Mouse (Mus musculus): Measurements from ENCODE around the gene Pus1.
"Not testable (repeated sequence)": the region's sequence is repeated elsewhere in the genome, so short reads cannot be mapped to it uniquely, and the experiment has no call there.

The Pus1 gene

DNA sequence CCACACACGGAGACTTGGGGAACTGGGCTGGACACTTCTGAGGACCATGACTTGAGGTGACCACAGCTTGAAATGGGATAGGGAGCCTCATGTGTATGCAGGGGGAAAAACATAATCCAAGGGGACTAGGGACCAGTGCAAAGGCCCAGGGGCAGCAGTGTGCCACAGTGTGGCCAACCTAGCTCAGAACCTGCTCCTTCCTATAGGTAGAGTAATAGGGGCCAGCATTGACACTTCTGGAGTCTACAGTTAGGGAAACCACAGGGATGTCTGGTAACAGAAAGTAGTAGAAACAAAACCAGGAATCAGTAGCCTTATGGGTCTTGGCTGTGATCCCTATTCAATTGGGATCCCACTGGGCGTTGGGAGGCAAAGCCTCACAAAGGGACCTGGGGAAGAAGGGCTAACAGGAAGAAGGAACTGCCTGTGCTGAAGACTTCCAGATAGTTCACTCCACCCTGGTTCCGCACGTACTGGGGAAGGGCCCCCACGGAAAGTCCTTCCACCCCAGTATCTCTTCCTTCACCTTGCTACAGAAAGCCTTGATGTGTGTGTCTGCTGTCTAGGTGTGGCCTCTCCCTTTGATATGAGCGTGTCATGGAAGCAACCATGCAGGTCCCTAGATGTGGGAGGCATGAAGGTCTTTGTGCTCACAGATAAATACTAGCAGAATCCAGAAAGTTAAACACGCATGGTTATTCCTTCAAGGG lies 1.2 kb upstream of the Pus1 start:
- no peak for DNase-seq (ENCODE audit: low read depth)

DNA sequence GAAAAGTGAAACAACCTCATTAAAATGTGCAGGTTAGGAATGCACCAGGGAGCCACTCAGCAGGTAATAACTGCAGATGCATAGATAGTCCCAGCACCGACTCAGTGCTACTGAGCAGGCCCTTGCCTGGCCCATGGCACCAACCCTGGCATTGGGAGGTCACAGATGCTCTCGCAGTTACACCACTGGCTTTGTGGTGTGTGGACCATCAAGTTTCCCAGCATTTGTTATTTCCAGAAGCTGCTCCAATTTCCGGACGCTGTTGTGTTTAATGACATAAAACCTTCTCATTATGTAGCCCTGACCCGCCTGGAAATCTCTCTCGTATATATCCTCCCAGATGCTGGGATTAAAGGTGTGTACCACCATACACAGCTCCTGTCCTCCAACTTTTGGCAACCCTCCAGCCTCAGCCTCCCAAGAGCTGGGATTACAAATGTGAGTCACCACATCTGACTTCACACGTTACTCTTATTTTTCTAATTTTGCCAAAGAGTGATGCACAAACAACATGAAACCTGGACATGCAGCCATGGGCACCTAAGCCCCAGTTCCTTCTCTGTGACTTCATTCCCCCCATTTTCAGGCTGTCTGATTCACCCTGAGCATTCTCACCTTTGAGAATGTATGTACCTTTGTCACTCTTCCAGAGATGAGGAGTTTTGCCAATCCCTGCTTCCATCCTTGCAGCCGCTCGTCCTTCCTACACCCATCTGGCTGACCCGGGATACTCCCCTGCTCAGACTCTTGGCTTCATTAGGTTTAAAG lies 486 bp upstream of the Pus1 start:
- DNase-seq (ENCODE audit: low read depth): no peak

DNA sequence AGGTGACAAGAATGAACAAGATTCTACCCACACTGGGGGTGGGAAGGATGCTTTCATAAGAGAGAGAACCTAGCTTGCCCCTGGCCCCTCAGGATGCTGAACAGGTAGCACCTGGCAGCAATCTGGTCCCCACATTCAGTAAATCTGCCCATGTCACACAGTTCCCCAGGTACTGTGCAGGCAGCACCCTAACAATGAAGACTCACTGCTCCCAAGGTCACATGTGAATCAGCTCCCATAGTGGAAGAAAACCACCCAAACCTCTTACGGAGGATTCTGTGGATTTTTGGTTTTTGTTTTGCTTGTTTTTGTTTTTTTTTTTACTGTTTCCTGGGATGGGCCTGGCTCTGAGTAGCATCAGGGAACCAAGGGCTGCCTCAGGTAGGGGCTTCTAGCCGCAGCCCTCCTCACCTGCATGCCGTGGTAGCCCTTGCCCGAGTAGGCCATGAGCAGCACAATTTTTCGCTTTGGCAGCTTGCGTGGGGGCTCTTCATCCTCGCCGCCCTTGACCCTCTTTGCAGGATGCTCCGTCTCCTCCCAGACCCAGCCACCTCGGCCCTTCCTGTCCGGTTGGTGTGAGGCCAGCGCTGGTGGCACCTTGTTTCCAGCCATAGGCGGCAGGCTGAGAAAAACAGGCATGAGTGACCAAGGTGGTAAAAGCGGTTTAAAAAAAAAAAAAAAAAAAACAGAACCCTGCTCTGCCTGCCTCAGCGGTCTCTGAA lies 1.0 kb downstream of the Pus1 start:
- no peak for DNase-seq (ENCODE audit: low read depth)

DNA sequence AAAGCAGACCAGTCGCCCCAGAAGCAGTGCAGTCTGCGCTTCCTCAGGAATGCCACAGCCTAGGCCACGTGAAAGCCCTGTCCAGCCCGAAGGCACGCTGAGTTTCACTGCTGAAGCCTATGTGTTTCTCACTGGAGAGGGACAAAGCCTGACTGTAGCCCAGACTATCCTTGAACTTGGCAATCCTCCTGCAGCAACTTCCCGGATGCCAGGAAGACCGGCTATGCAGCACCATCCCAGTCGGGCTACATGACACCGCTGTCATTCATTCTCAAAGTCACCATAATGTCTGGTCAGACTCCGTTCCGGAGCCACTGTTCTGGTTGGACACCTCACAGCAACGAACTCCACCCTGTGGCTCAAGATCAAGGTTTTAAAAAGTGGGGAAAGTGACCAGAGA lies 2.2 kb downstream of the Pus1 start:
- no peak for DNase-seq (ENCODE audit: low read depth)

DNA sequence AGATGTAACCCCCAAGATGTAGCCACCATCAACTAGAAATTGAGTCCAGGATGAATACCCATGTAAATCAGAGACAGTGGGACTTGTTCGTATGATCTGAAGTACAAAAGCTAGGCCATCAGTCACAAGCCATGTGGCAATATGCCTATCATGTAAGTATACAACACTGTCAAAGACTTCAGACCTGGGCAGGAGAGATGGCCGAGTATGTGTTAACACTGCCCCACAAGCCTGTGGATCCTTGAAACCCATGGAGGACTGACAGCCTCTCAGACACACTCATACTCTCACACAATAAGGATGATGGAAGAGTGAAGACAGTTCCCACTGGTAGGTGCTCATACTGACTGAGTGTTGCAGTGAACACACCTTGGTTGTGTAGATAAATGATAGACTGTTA lies 4.3 kb downstream of the Pus1 start:
- DNase-seq (ENCODE audit: low read depth): no peak

DNA sequence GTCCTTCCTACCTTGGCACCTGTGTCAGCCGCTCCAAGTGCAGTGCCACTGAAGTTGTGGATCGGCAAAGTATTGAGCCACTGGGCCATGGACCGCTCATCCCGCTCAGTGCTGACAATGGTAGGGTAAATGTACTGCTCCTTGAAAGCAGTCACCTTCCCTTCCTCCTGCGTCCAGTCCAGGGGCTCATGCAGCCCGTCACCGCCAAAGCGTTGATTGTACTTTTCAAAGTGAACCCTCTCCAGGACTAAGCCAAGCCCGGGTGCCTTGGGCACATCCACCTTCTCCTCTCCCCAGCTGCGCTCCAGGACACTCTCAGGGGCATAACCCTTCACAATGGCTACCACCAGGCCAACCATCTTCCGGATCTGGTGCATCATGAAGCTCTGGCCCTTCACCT lies 5.9 kb downstream of the Pus1 start:
- no peak for DNase-seq (ENCODE audit: low read depth)

DNA sequence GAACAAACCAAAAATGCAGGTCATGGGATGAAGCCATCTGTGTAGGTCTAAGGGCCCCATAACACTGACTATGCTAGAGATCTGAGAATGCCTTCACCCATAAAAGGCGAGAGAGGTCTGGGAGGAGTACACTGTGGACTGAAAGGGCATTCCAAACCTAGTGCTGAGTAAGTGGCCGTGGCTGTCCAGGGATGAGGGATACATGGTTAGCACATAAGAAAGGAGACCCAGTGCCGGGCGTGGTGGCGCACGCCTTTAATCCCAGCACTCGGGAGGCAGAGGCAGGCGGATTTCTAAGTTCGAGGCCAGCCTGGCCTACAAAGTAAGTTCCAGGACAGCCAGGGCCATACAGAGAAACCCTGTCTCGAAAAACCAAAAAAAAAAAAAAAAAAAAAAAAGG lies 7.5 kb downstream of the Pus1 start:
- DNase-seq (ENCODE audit: low read depth): not testable (repeated sequence)

DNA sequence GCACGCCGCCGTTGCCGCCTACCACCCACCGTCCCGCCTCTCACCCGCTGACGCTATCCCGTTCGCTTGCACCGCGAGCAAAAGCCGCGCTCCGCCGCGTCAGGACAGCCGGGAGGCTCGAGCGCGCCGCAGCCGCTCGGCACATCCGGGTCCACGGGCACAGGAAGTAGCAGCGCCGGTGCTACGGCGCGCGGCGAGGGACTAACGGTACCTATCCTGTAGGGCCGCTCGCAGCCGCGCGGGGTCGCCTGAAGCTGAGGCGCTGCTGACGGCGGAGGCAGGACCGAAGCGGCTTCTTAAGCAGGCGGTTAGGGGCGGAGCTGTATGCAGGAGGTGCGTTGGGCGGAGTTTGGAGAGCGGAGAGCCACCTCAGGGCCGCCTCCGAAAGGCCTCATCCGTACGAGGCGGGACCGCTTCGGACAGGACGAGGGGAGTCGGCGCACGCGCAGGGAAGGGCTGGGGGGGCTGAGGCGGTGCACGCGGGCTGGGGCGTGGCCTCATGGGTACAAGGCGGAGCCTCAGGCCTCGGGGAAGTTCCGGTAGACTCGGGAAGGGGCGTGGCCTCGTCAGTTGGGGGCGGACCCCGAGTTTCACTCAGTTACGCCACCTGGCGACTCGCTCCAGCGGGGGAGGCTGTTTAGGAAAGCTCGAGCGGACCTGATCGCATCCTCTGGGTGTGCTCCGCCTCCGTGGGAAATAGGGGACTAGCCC lies 9.9 kb downstream of the Pus1 start, which contains the start of gene Ep400:
Gene Ep400 (minus strand): TSS at position 270 of the 711 bp plus-strand sequence.
- peak; percentile 100 for DNase-seq (ENCODE audit: low read depth)

DNA sequence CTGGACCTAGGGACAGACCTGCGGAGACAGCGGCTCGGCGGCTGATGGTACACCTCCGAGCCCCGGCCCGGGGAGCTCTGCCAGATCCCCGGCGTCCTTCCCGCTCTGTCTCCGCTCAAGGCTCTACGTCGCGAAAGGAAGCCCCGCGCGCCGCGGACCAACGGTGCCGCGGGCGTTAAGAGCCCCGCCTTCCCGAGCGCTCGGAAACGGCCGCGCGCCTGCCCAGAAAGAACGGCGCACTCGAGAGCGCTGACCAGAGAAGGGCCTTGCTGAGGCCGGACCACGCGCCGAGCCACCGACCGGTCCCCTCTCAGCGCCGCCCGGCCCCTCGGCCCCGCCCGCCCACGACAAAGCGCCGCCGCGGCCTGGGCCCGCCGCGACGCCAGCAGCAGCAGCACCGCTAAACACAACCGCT lies 10.4 kb downstream of the Pus1 start:
- peak; percentile 80 for DNase-seq (ENCODE audit: low read depth)

DNA sequence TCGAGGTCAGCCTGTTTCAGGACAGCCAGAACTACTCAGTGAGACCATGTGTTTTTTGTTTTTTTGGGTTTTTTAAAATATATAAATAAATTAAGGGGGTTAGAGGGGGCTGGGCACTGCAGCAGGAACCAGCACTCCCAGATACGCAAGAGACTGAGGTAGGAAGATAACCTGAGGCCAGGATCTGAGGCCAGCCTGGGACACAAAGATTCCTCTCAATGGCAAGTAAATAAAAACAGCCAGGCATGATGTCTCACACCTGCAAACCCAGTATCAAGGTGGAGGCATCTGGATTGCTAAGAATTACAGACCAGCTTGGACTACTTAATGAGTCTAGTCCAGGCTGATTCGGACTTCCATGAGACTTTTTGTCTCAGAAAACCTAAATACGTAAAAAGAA lies 11.2 kb downstream of the Pus1 start:
- no peak for DNase-seq (ENCODE audit: low read depth)

DNA sequence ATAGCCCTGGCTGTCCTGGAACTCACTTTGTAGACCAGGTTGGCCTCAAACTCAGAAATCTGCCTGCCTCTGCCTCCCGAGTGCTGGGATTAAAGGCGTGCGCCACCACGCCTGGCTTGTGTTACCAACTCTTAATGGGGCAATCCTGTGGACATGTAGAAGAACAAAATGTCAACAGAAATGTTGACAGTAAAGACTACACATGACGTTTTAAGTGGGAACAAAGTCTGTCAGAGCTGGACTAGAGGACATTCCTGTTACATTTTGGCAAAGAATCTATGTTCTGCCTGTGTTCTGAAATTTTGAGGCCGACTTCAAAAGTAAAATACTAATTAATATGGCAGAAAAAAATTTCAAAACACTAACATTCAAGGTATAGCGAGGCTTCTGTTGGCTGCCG lies 16.6 kb downstream of the Pus1 start:
- DNase-seq (ENCODE audit: low read depth): no peak

DNA sequence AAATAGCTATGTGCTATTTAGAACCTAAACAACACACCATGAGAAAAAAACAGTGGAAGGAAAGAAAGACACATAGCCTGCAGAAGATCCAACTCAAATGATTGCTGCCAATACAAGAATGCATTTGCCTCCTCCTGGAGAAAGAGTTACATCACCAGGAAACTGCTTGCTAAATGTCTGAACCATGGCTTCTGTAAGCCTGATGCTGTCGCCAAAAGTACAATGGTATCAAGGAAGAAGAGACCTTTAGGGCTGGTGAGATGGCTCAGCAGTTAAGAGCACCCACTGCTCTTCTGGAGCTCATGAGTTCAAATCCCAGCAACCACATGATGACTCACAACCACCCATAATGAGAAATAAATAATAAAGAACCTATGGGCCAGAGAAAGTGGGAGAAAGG lies 35.4 kb downstream of the Pus1 start:
- no peak for DNase-seq (ENCODE audit: low read depth)

DNA sequence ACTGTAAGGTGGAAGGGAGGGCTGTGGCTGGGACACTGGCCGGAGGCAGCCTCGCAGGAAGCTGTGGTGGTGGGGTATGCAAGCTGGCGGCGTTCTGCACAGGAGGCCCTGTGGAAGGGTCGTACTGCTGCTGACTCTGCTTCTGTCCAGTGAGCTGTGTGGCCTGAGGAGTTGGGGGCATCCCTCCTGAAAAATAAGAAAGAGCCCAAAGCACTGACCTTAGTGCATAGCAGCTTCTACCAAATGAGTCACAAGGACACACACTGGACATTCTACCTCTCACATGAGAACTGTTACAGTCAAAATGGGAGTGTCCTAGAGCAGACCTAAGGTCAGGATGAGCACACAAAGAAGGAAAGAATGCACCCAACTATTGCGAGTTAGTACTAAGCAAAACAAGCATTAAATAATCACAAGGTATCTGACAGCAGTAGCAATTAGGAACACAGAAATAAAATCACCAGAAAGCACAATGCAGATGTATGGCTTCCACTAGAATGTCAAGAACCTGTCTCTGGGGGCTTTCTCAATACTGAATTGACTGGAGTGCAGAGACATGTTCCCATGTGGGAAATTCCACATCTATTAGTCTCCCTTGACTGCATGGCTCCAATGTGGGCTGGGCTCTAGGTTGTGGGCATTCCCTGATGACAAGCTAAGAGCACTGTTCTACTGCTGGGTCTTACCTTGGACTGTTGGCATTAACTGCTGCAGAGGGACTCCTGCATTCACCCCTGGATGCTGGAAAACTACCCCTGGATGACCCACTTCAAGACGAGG lies 40.8 kb downstream of the Pus1 start:
- DNase-seq (ENCODE audit: low read depth): no peak

DNA sequence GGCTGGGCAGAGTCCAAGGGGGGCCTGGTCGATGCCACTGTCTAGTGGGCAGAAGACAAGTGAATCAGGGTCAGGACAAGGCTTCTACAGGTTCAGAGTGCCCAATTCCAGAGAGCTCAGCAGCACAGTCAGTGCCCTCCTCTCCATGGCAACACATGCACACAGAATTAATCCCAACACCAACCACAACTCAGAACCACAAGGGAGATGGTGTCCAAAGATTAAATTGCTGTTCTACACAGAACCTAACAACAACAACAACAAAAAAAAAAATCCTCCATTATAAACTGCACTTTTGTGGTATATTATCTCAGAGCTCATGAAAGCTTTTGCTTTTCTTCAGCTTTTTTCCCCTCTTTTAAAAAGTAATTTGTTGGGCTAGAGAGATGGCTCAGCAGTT lies 44.9 kb downstream of the Pus1 start:
- peak; percentile 50 for DNase-seq (ENCODE audit: low read depth)

DNA sequence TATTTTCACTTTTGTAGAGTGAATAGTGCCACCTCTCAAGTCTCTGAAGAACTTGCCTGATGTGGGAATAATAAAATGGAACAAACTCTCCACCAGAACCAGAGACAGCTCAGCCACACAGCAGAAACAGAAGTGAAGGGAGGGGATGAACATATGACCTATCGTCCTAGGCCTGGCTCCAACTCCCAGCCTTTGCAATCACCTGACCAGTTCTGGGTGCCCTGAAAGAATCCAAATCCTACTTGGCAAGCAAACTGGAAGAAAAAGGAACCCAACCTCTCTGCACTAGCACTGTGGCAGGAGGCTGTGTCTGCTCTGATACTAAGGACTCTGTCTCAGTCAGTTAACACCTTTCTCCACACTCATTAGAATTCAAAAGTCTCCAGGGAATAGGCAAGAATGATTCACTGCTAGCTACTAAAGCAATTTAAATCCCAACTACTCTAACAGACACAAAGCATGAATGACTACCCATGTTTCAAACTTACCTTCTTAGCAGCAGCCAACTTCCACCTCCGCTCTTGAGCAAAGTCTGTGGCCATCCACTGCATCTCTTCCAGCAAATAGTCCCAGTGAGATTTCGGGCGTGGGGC lies 47.1 kb downstream of the Pus1 start:
- DNase-seq (ENCODE audit: low read depth): no peak

DNA sequence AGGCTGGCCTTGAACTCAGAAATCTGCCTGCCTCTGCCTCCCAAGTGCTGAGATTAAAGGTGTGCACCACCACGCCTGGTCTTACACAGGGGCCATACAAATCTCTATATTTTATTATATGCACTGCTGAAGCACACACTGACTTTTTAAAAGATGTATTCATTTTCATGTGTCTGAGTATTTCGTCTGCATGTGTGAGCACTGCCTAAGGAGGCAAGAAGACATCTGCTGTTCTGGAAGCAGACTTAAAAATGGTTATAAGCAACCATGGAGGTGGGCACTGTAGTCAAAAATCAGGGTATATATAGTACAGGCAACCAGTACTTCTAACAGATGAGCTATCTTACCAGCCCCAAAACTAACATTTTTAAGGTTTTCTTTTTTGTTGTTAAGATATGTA lies 49.2 kb downstream of the Pus1 start:
- no peak for DNase-seq (ENCODE audit: low read depth)

DNA sequence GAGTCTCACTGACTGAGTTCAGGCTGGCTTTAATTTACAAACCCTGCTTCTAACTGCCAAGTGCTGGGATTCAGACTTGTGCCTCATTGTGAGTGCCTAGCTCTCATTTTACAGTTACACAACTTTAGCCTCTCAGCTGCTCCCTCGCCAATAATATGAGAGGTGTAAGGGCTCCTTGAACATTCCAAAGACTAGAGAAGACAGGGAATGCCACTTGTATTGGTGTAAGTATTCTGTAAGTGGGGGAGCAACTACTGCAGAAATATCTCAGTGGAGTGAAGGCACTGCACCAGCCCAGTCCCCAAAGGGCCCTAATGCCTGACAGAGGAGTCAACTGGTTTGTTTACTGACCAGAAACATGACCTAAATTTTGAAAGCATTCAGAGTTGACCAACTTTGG lies 52.6 kb downstream of the Pus1 start:
- DNase-seq (ENCODE audit: low read depth): no peak

Data from induced T-regulatory cell, adult 2 months (primary cell).